Mouse (Mus musculus): ENCODE results near the gene Elob. TPM values are rescaled to one million over a fixed set of nuclear protein-coding genes. Genes with fewer than 3 reads are reported as not detected.

Gene Elob
- polyA plus RNA-seq, 1 experiment, result 628 TPM

- Histone ChIP-seq H3K4me3 (ENCODE audit: insufficient read depth, low read length) (no peak overlapping the region), H3K27ac (ENCODE audit: insufficient read depth, low read length) (no peak overlapping the region), H3K4me1 (ENCODE audit: control insufficient read depth, insufficient read depth, low read length) (no peaks in the 10 kb centered on the region)
- TF ChIP-seq POLR2A (IDR thresholded peaks at IDR 0.05; ENCODE audit: extremely low read depth, insufficient read depth, low read length), result no peak
- TF ChIP-seq CTCF (IDR thresholded peaks at IDR 0.05; ENCODE audit: extremely low read depth, insufficient read depth, low read length), result no peak
These were observed 25.4 kb upstream of the Elob start for GRCm38 (mm10) chr17:23854229-23854765.

GRCm38 (mm10) chr17:23853292-23853691 is 24.4 kb upstream of the Elob start:
- Histone ChIP-seq H3K27ac (ENCODE audit: insufficient read depth, low read length) (no peak overlapping the region), H3K4me1 (ENCODE audit: control insufficient read depth, insufficient read depth, low read length) (no peaks in the 10 kb centered on the region), H3K4me3 (ENCODE audit: insufficient read depth, low read length) (no peak overlapping the region)
- TF ChIP-seq CTCF (IDR thresholded peaks at IDR 0.05; ENCODE audit: extremely low read depth, insufficient read depth, low read length), result peak; percentile 28; the same call in 1 of the 2 replicates
- TF ChIP-seq POLR2A (IDR thresholded peaks at IDR 0.05; ENCODE audit: extremely low read depth, insufficient read depth, low read length), result no peak

GRCm38 (mm10) chr17:23850853-23851749 is 22.2 kb upstream of the Elob start:
- H3K27ac ChIP-seq (ENCODE audit: insufficient read depth, low read length), result no peak overlapping the region
- no peak for TF ChIP-seq POLR2A (IDR thresholded peaks at IDR 0.05; ENCODE audit: extremely low read depth, insufficient read depth, low read length)
- TF ChIP-seq CTCF (IDR thresholded peaks at IDR 0.05; ENCODE audit: extremely low read depth, insufficient read depth, low read length), result peak; percentile 75
- no peak overlapping the region for H3K4me3 ChIP-seq (ENCODE audit: insufficient read depth, low read length)
- H3K4me1 ChIP-seq (ENCODE audit: control insufficient read depth, insufficient read depth, low read length), result no peaks in the 10 kb centered on the region

- no peak for TF ChIP-seq POLR2A (IDR thresholded peaks at IDR 0.05; ENCODE audit: extremely low read depth, insufficient read depth, low read length)
- 0 out of 2 replicates have a peak, but pooled peaks have one; percentile 5 for TF ChIP-seq CTCF (IDR thresholded peaks at IDR 0.05; ENCODE audit: extremely low read depth, insufficient read depth, low read length)
- Histone ChIP-seq H3K27ac (ENCODE audit: insufficient read depth, low read length) (no peak overlapping the region), H3K4me3 (ENCODE audit: insufficient read depth, low read length) (no peak overlapping the region), H3K4me1 (ENCODE audit: control insufficient read depth, insufficient read depth, low read length) (no peaks in the 10 kb centered on the region)
These were observed 21.1 kb upstream of the Elob start for GRCm38 (mm10) chr17:23850028-23850427.

- Histone ChIP-seq H3K4me3 (ENCODE audit: insufficient read depth, low read length) (no peak within 1 kb of the TSS), H3K4me1 (ENCODE audit: control insufficient read depth, insufficient read depth, low read length) (no peaks in the 10 kb centered on the region), H3K27ac (ENCODE audit: insufficient read depth, low read length) (no peak within 1 kb of the TSS)
- TF ChIP-seq CTCF (IDR thresholded peaks at IDR 0.05; ENCODE audit: extremely low read depth, insufficient read depth, low read length) (peak; percentile 34; the same call in 1 of the 2 replicates), POLR2A (IDR thresholded peaks at IDR 0.05; ENCODE audit: extremely low read depth, insufficient read depth, low read length) (no peak)
These were observed 14.9 kb upstream of the Elob start, which contains the start of the genes Prss32 and Prss41 for GRCm38 (mm10) chr17:23843812-23844273. Gene Prss32 (plus strand): TSS chr17:23843855. Gene Prss41 (minus strand): TSS chr17:23844172.

GRCm38 (mm10) chr17:23843141-23843811 is 14.3 kb upstream of the Elob start:
- H3K4me3 ChIP-seq (ENCODE audit: insufficient read depth, low read length), result no peak overlapping the region
- TF ChIP-seq POLR2A (IDR thresholded peaks at IDR 0.05; ENCODE audit: extremely low read depth, insufficient read depth, low read length) (no peak), CTCF (IDR thresholded peaks at IDR 0.05; ENCODE audit: extremely low read depth, insufficient read depth, low read length) (no peak)

GRCm38 (mm10) chr17:23841145-23841544 is 12.2 kb upstream of the Elob start:
- H3K4me3 ChIP-seq (ENCODE audit: insufficient read depth, low read length), result no peak overlapping the region
- peak; percentile 42 for TF ChIP-seq CTCF (IDR thresholded peaks at IDR 0.05; ENCODE audit: extremely low read depth, insufficient read depth, low read length)
- no peak for TF ChIP-seq POLR2A (IDR thresholded peaks at IDR 0.05; ENCODE audit: extremely low read depth, insufficient read depth, low read length)
- H3K27ac ChIP-seq (ENCODE audit: insufficient read depth, low read length), result no peak overlapping the region
- H3K4me1 ChIP-seq (ENCODE audit: control insufficient read depth, insufficient read depth, low read length), result no peaks in the 10 kb centered on the region

More at GRCm38 (mm10) chr17:23843141-23843811, 14.3 kb upstream of the Elob start:
- no peaks in the 10 kb centered on the region for H3K4me1 ChIP-seq (ENCODE audit: control insufficient read depth, insufficient read depth, low read length)
- H3K27ac ChIP-seq (ENCODE audit: insufficient read depth, low read length), result no peak overlapping the region

- H3K4me3 ChIP-seq (ENCODE audit: insufficient read depth, low read length), result no peak within 1 kb of the TSS
- no peak within 1 kb of the TSS for H3K27ac ChIP-seq (ENCODE audit: insufficient read depth, low read length)
- no peaks in the 10 kb centered on the region for H3K4me1 ChIP-seq (ENCODE audit: control insufficient read depth, insufficient read depth, low read length)
- TF ChIP-seq CTCF (IDR thresholded peaks at IDR 0.05; ENCODE audit: extremely low read depth, insufficient read depth, low read length), result no peak
- no peak for TF ChIP-seq POLR2A (IDR thresholded peaks at IDR 0.05; ENCODE audit: extremely low read depth, insufficient read depth, low read length)
These were observed 7.2 kb upstream of the Elob start, which contains the start of gene Prss33 for GRCm38 (mm10) chr17:23836006-23836575. Gene Prss33 (minus strand): TSS chr17:23836056.

GRCm38 (mm10) chr17:23831201-23831600 is 2.3 kb upstream of the Elob start:
- no peaks in the 10 kb centered on the region; the same call in 1 of the 2 replicates for H3K4me1 ChIP-seq (ENCODE audit: control insufficient read depth, insufficient read depth, low read length)
- TF ChIP-seq POLR2A (IDR thresholded peaks at IDR 0.05; ENCODE audit: extremely low read depth, insufficient read depth, low read length) (no peak), CTCF (IDR thresholded peaks at IDR 0.05; ENCODE audit: extremely low read depth, insufficient read depth, low read length) (no peak)
- H3K4me3 ChIP-seq (ENCODE audit: insufficient read depth, low read length), result no peak overlapping the region
- H3K27ac ChIP-seq (ENCODE audit: insufficient read depth, low read length), result no peak overlapping the region
